Mouse (Mus musculus) forelimb bud, embryonic 11.5 days (tissue): ENCODE data around the gene Thoc5.
A peak's percentile ranks its signal among the peaks of the same experiment; 100 is the strongest.

Experiments
- DNase-seq: peaks from one replicate; pipeline ENCODE4 v3.0.0-alpha.2; 2012; ENCODE audit warnings: low read depth, low spot score

Thoc5 gene

GRCm38 (mm10) chr11:4894848-4895816 lies at the start of gene Thoc5:
Gene Thoc5, plus strand, starts transcription at chr11:4895320.
- DNase-seq = peak; percentile 86

- no peak for DNase-seq
Measured at GRCm38 (mm10) chr11:4848483-4849248, 46.5 kb upstream of the Thoc5 start.

DNA sequence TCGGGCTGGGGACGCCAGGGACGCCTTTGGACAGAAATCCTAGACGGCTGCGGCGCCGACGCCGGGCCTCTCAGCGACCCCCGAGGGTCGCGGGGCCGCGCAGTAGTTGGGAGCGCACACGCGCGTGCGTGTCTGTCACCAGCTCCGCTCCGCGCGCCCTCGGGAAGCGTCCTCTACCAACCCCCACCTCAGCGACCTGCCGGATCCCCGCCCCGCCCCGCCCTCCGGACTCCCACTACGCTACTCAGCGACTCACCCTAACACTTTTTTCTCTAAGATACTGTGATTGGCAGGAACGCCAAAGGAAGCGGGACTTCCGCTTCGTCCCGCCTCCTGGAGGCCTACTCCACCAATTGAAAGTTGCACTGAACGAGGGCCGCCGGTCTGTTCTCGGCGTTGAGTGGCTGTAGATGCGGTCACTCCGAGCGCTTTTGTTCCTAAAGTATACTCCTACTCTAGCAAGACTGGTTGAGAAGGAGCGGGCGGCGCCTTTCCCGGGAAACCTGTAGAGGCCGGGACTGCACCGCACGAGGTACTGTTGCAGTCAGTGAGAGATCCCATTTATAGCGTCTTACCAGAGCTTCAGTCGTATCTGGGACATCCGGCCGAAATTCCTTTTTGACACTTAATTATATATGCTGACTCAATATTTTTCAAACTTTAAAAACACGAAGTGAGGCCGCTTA lies 45.7 kb upstream of the Thoc5 start, which contains the start of gene Nf2:
Gene Nf2 (minus strand): TSS at position 279 of the 686 bp plus-strand sequence.
- peak; percentile 99 for DNase-seq

GRCm38 (mm10) chr11:4850404-4850803 lies 44.7 kb upstream of the Thoc5 start:
- no peak for DNase-seq

DNA sequence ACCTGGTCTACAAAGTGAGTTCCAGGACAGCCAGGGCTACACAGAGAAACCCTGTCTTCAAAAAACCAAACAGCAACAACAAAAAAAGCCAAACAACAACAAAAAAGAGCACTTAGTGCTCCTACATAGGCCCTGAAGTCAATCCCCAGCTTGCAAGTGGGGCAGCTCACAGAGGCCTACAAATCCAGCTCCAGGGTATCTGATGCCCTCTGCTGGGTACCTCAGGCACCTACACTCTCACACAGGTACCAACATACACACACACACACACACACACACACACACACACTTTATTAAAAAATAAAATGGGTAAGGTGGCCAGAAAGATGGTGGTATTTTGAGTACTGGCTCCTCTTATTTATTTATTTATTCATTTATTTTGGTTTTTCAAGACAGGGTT lies 42.1 kb upstream of the Thoc5 start:
- no peak for DNase-seq

DNA sequence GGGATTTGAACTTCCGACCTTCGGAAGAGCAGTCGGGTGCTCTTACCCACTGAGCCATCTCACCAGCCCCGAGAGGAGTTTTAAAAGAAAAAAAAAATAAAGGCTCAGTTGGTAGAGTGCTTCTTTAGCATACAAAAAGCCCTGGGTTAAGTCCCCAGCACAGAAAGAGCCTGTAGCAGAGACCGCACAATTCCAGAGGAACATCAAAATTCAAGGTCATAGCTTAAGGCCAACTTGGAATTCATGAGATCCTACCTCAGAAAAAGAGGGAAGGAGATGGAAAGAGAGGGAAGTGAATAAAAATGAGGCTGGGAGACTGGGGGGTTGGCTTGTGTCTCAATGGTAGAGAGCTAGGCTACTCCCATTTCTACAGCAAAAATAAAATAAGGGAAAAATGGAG lies 40.9 kb upstream of the Thoc5 start:
- DNase-seq = no peak

DNA sequence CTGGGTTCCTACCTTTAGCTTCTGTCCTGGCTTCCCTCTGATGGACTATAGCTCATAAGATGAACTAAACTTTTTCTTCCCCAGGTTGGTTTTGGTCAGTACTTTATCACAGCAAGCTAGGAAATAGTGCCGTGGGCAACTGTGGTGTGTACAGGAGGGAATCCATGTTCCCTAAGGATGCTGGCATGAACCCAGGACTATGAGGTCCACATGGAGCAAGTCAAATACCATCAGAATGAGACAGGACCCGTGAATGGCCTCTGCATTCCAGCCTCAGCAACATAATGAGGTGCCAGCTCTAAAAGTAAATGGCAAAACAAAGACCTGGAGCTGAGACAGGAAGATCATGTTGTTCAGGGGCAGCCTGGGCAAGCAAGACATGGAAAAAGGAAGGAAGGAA lies 36.7 kb upstream of the Thoc5 start:
- no peak for DNase-seq

GRCm38 (mm10) chr11:4860986-4861385 lies 34.1 kb upstream of the Thoc5 start:
- no peak for DNase-seq

- no peak for DNase-seq
Measured at GRCm38 (mm10) chr11:4861816-4862604, 33.1 kb upstream of the Thoc5 start.

GRCm38 (mm10) chr11:4862730-4863129 lies 32.4 kb upstream of the Thoc5 start:
- DNase-seq = no peak

- peak; percentile 86 for DNase-seq
Measured at GRCm38 (mm10) chr11:4865645-4866251, 29.4 kb upstream of the Thoc5 start.

GRCm38 (mm10) chr11:4873755-4874475 lies 21.2 kb upstream of the Thoc5 start, which contains the start of gene Nipsnap1:
Gene Nipsnap1, plus strand, starts transcription at chr11:4873951.
- peak; percentile 82 for DNase-seq

- DNase-seq = peak; percentile 17
Measured at GRCm38 (mm10) chr11:4874551-4874950, 20.6 kb upstream of the Thoc5 start.

- DNase-seq = no peak
Measured at GRCm38 (mm10) chr11:4881087-4881486, 14.0 kb upstream of the Thoc5 start.

- peak; percentile 19 for DNase-seq
Measured at GRCm38 (mm10) chr11:4882892-4883627, 12.1 kb upstream of the Thoc5 start.

DNA sequence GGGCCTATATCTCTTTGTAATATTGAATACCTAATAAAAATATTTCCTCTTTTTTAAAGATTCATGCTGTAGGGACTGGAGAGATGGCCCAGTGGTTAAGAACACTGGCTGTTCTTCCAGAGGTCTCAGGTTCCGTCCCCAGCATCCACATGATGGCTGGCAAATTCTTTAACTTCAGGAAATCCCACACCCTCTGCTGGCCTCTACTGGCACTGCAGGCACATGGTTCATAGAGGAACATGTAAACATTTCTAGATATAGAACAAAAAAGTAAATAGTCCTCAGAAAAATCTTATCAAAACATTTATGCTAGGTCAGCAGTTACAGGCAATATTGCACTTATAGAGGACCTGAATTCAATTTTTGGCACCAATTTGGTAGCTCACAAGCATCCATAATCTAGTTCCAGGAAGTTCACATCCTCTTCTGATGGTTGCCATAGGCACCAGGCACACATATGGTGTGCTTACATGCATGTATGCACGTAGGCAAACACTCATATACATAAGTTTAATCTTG lies 9.7 kb upstream of the Thoc5 start:
- peak; percentile 40 for DNase-seq

- no peak for DNase-seq
Measured at GRCm38 (mm10) chr11:4886987-4887386, 8.1 kb upstream of the Thoc5 start.

DNA sequence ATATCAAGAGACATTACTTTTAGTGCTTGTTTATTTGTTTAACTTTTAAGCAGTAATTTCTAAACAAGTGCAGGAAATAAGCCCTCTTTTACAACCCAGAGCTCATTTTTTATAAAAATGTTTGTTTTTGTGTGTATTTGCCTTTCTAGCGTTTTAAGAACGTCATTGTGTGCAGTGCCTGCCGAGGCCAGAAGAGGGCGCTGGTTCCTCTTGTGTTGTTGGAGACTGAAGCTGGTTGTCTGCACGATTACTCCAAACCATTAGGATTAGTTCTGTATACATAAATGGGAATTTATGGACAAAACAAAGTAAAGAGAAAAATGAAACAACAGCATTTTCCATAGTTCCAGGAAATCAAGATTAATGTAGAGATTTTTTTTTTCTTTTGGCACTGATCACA lies 5.3 kb downstream of the Thoc5 start:
- DNase-seq = no peak

- no peak for DNase-seq
Measured at GRCm38 (mm10) chr11:4901956-4902355, 6.8 kb downstream of the Thoc5 start.
